17 mouse cellular contexts compared by ENCODE assay signal in the genomic region with DNA sequence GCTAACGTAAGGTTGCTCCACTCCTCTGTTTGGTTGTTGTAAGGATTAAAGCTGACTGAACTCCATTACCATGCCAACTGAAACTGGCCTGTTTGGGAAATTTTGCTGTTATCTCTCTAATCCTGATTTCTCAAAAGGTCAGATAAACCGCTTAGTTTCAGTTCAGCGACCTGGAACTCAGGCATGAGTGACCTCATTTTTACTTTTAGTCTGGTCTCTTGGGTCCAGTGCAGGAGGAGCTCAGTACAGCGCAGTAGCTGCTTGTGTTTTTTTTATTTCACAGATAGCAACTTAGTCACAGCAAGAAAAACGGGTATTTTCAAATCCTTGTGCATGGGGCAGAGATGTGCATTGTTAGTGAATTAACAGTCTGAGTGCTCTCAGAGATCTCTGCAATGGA.
"Had no signal": no experiment of that assay in that cellular context is flagged by ENCODE, and none has a peak within 500 bp of the region (broad histone marks: within the 10 kb centered on the region; RNA-seq: fewer than 3 reads in every experiment).

No protein-coding gene starts in this region.

- H3K9ac ChIP-seq: limb, embryonic 12.5 days; liver, embryonic 15.5 days; lung, embryonic 14.5 days; midbrain, embryonic 13.5 days; neural tube, embryonic 12.5 days; stomach, embryonic 15.5 days had no signal

- H3K27ac ChIP-seq: kidney, postnatal 0 days; layer of hippocampus, adult 2 months; limb, embryonic 12.5 days; liver, embryonic 15.5 days; macrophage; midbrain, embryonic 13.5 days; neural tube, embryonic 12.5 days; stomach, embryonic 15.5 days had no signal

- H3K4me3 ChIP-seq: layer of hippocampus, adult 2 months; limb, embryonic 12.5 days; liver, embryonic 15.5 days; megakaryocyte, embryonic 14.5 days; midbrain, embryonic 13.5 days; neural tube, embryonic 12.5 days; stomach, embryonic 15.5 days had no signal

- H3K4me2 ChIP-seq: limb, embryonic 12.5 days; liver, embryonic 15.5 days; lung, embryonic 14.5 days; midbrain, embryonic 13.5 days; neural tube, embryonic 12.5 days; stomach, embryonic 15.5 days had no signal

- H3K36me3 ChIP-seq: limb, embryonic 12.5 days; liver, embryonic 15.5 days; midbrain, embryonic 13.5 days; neural tube, embryonic 12.5 days; stomach, embryonic 15.5 days had no signal

- DNase-seq: kidney, adult 9 months; kidney, postnatal 4 days; liver; lung, embryonic 14.5 days; lung, postnatal 14 days; thymus, postnatal 36 days had no signal

- H3K4me1 ChIP-seq: limb, embryonic 12.5 days; liver, embryonic 15.5 days; megakaryocyte, embryonic 14.5 days; stomach, embryonic 15.5 days had no signal

- H3K27me3 ChIP-seq: limb, embryonic 12.5 days; liver, embryonic 15.5 days; megakaryocyte, embryonic 14.5 days; neural tube, embryonic 12.5 days; stomach, embryonic 15.5 days had no signal

- ATAC-seq: inflammation-experienced regulatory T-cells, adult 6 months; intestine, postnatal 0 days; midbrain, embryonic 13.5 days had no signal

- H3K9me3 ChIP-seq: limb, embryonic 12.5 days; liver, embryonic 15.5 days; megakaryocyte, embryonic 14.5 days; midbrain, embryonic 13.5 days; neural tube, embryonic 12.5 days; stomach, embryonic 15.5 days had no signal
